In genomic region chr17:25608137-25608785, GRCm38 (mm10) we compare ENCODE assay signal across 13 mouse cellular contexts. TPM values are rescaled to one million over a fixed set of nuclear protein-coding genes. Genes with fewer than 3 reads are reported as not detected.
DNase-seq lines count a peak whose midpoint lies in the region; ATAC-seq and TF ChIP-seq lines count a peak whose summit lies in the region.
"Had no signal": no experiment of that assay in that cellular context is flagged by ENCODE, and none has a peak within 500 bp of the region (broad histone marks: within the 10 kb centered on the region; RNA-seq: fewer than 3 reads in every experiment).

No protein-coding gene starts in this region.

- no peaks in the 10 kb centered on the region for H3K9me3 ChIP-seq in hindbrain, embryonic 12.5 days (replicated peaks)
- H3K9me3 ChIP-seq in hindbrain, embryonic 16.5 days (ENCODE audit: control insufficient read depth, low read length): no peaks in the 10 kb centered on the region
- no peaks in the 10 kb centered on the region for H3K9me3 ChIP-seq in embryonic facial prominence, embryonic 10.5 days
- H3K9me3 ChIP-seq in hindbrain, embryonic 14.5 days (ENCODE audit: control insufficient read depth, low read length): no peaks in the 10 kb centered on the region
- H3K9me3 ChIP-seq: heart, embryonic 12.5 days; limb, embryonic 13.5 days had no signal

- peaks cover 8% of the 10 kb centered on the region; the same call in 1 of the 2 replicates for H3K36me3 ChIP-seq in hindbrain, embryonic 12.5 days
- no peaks in the 10 kb centered on the region for H3K36me3 ChIP-seq in hindbrain, embryonic 16.5 days (ENCODE audit: control insufficient read depth, insufficient read depth, low read length)
- peaks cover 26% of the 10 kb centered on the region for H3K36me3 ChIP-seq in embryonic facial prominence, embryonic 10.5 days (replicated peaks)
- no peaks in the 10 kb centered on the region for H3K36me3 ChIP-seq in hindbrain, embryonic 14.5 days (replicated peaks; ENCODE audit: control insufficient read depth, insufficient read depth)
- H3K36me3 ChIP-seq in kidney, adult 2 months (ENCODE audit: control insufficient read depth, insufficient read depth, low read length): no peaks in the 10 kb centered on the region

- no peaks in the 10 kb centered on the region; the same call in 1 of the 2 replicates for H3K27me3 ChIP-seq in hindbrain, embryonic 12.5 days
- no peaks in the 10 kb centered on the region for H3K27me3 ChIP-seq in hindbrain, embryonic 16.5 days (replicated peaks; ENCODE audit: control insufficient read depth, insufficient read depth, low read length)
- no peaks in the 10 kb centered on the region; the same call in 1 of the 2 replicates for H3K27me3 ChIP-seq in embryonic facial prominence, embryonic 10.5 days (replicated peaks; ENCODE audit: low read depth, poor library complexity, severe bottlenecking)
- no peaks in the 10 kb centered on the region for H3K27me3 ChIP-seq in hindbrain, embryonic 14.5 days (ENCODE audit: control insufficient read depth, insufficient read depth, low read length)
- H3K27me3 ChIP-seq in kidney, adult 2 months (replicated peaks; ENCODE audit: control insufficient read depth, insufficient read depth, low read length): no peaks in the 10 kb centered on the region
- H3K27me3 ChIP-seq: heart, embryonic 12.5 days; limb, embryonic 13.5 days had no signal

- H3K27ac ChIP-seq in hindbrain, embryonic 12.5 days: peak overlapping the region; percentile 56; the same call in 1 of the 2 replicates
- H3K27ac ChIP-seq in hindbrain, embryonic 16.5 days (ENCODE audit: low read depth, low read length): no peak overlapping the region
- H3K27ac ChIP-seq in embryonic facial prominence, embryonic 10.5 days (replicated peaks): peak overlapping the region; percentile 66
- 0 out of 2 replicates have a peak overlapping the region, but pooled peaks have one; percentile 15 for H3K27ac ChIP-seq in hindbrain, embryonic 14.5 days
- H3K27ac ChIP-seq in kidney, adult 2 months (ENCODE audit: insufficient read depth, low read depth, low read length): no peak overlapping the region
- H3K27ac ChIP-seq: gastrocnemius, adult 2 months had no signal

- H3K4me1 ChIP-seq in hindbrain, embryonic 12.5 days: peaks cover 42% of the 10 kb centered on the region
- H3K4me1 ChIP-seq in hindbrain, embryonic 16.5 days (ENCODE audit: control insufficient read depth, insufficient read depth, low read depth, low read length): peaks cover 19% of the 10 kb centered on the region
- peaks cover 70% of the 10 kb centered on the region for H3K4me1 ChIP-seq in embryonic facial prominence, embryonic 10.5 days
- peaks cover 18% of the 10 kb centered on the region for H3K4me1 ChIP-seq in hindbrain, embryonic 14.5 days (replicated peaks; ENCODE audit: control insufficient read depth, insufficient read depth, low read length)
- no peaks in the 10 kb centered on the region for H3K4me1 ChIP-seq in kidney, adult 2 months (ENCODE audit: control insufficient read depth, insufficient read depth, low read length)

- TF ChIP-seq POLR2A in kidney, adult 2 months (IDR thresholded peaks at IDR 0.05; ENCODE audit: low read depth, low read length): no peak

- TF ChIP-seq CTCF in kidney, adult 2 months (conservative IDR thresholded peaks at IDR 0.05; ENCODE audit: insufficient read depth, insufficient read length, low read depth, low read length): no peak

- peak; percentile 14 for ATAC-seq in hindbrain, embryonic 12.5 days (ENCODE audit: low FRiP score)
- no peak for ATAC-seq in hindbrain, embryonic 16.5 days
- no peak for ATAC-seq in hindbrain, embryonic 14.5 days (ENCODE audit: low FRiP score)

- 85% methylated on average over 11 of the region's 11 CpGs for WGBS in hindbrain, embryonic 12.5 days
- 81% methylated on average over 11 of the region's 11 CpGs for WGBS in hindbrain, embryonic 16.5 days
- 86% methylated on average over 11 of the region's 11 CpGs for WGBS in embryonic facial prominence, embryonic 10.5 days
- WGBS in hindbrain, embryonic 14.5 days: 79% methylated on average over 11 of the region's 11 CpGs
- WGBS in kidney, adult 2 months: 88% methylated on average over 11 of the region's 11 CpGs

- no peak overlapping the region for H3K4me3 ChIP-seq in hindbrain, embryonic 12.5 days
- H3K4me3 ChIP-seq in hindbrain, embryonic 16.5 days (ENCODE audit: low read length): no peak overlapping the region
- H3K4me3 ChIP-seq in embryonic facial prominence, embryonic 10.5 days: no peak overlapping the region
- H3K4me3 ChIP-seq in hindbrain, embryonic 14.5 days (replicated peaks; ENCODE audit: low read length): no peak overlapping the region
- H3K4me3 ChIP-seq in kidney, adult 2 months (ENCODE audit: insufficient read depth, low read depth, low read length): no peak overlapping the region
- H3K4me3 ChIP-seq: gastrocnemius, adult 2 months; heart, embryonic 12.5 days; limb, embryonic 13.5 days had no signal

- DNase-seq in embryonic facial prominence, embryonic 10.5 days (ENCODE audit: low spot score): no peak
- no peak for DNase-seq in hindbrain, embryonic 14.5 days (ENCODE audit: low spot score)
- DNase-seq in thymus, postnatal 0 days (ENCODE audit: low spot score): peak; percentile 91
- DNase-seq in kidney, postnatal 36 days: no peak
- DNase-seq in kidney, adult 2 months: no peak
- no peak for DNase-seq in kidney, postnatal 25 days
- DNase-seq: cerebellum, adult 2 months; gastrocnemius, adult 2 months; lung, adult 18-20 months had no signal

- H3K9ac ChIP-seq in hindbrain, embryonic 12.5 days: no peak overlapping the region
- H3K9ac ChIP-seq in hindbrain, embryonic 16.5 days (ENCODE audit: low read depth, low read length): no peak overlapping the region
- no peak overlapping the region for H3K9ac ChIP-seq in hindbrain, embryonic 14.5 days
- H3K9ac ChIP-seq: heart, embryonic 12.5 days; limb, embryonic 13.5 days had no signal

- H3K4me2 ChIP-seq in hindbrain, embryonic 12.5 days (replicated peaks): no peak overlapping the region
- no peak overlapping the region for H3K4me2 ChIP-seq in hindbrain, embryonic 16.5 days (ENCODE audit: low read length)
- no peak overlapping the region for H3K4me2 ChIP-seq in hindbrain, embryonic 14.5 days (replicated peaks)
- H3K4me2 ChIP-seq: heart, embryonic 12.5 days; limb, embryonic 13.5 days had no signal

RNA-seq across cellular contexts. Expression of gene Lmf1, which starts 29.4 kb away (rescaled TPM):
- 25.7 and 26.2 TPM in 2 replicates for polyA plus RNA-seq in hindbrain, embryonic 12.5 days (2016; fragmentation: Nextera tagmentation; extraction: Ambion mirVana)
- polyA plus RNA-seq in hindbrain, embryonic 16.5 days (2015; fragmentation: Nextera tagmentation; extraction: Ambion mirVana): 27.7 and 28.2 TPM in 2 replicates
- 26.3 and 26.6 TPM in 2 replicates for polyA plus RNA-seq in embryonic facial prominence, embryonic 10.5 days (2016; fragmentation: Nextera tagmentation; extraction: Ambion mirVana)
- polyA plus RNA-seq in hindbrain, embryonic 14.5 days (2014; fragmentation: Nextera tagmentation; extraction: Ambion mirVana): 22.4 and 24.9 TPM in 2 replicates
- 15.5 and 16.1 TPM in 2 replicates for polyA plus RNA-seq in thymus, postnatal 0 days (2015; fragmentation: Nextera tagmentation; extraction: Ambion mirVana)
- 31.6 and 35.4 TPM in 2 replicates for polyA plus RNA-seq in kidney, adult 2 months (2012; rRNA removed)

RNA-seq across cellular contexts. Expression of gene Sox8, which starts 37.8 kb away (rescaled TPM):
- 11.8 and 12.7 TPM in 2 replicates for polyA plus RNA-seq in hindbrain, embryonic 12.5 days (2016; fragmentation: Nextera tagmentation; extraction: Ambion mirVana)
- 24.2 and 25.1 TPM in 2 replicates for polyA plus RNA-seq in hindbrain, embryonic 16.5 days (2015; fragmentation: Nextera tagmentation; extraction: Ambion mirVana)
- 12.5 and 13.1 TPM in 2 replicates for polyA plus RNA-seq in embryonic facial prominence, embryonic 10.5 days (2016; fragmentation: Nextera tagmentation; extraction: Ambion mirVana)
- 18.5 and 20.1 TPM in 2 replicates for polyA plus RNA-seq in hindbrain, embryonic 14.5 days (2014; fragmentation: Nextera tagmentation; extraction: Ambion mirVana)
- 0.23 and 0.26 TPM in 2 replicates for polyA plus RNA-seq in thymus, postnatal 0 days (2015; fragmentation: Nextera tagmentation; extraction: Ambion mirVana)
- polyA plus RNA-seq in kidney, adult 2 months (2012; rRNA removed): 0.70 and 0.76 TPM in 2 replicates

Comparison
In these comparisons a context has a peak if more than half of its experiments do, and no peak if none do; other contexts are left out.
1. H3K27ac ChIP-seq: peak in hindbrain, embryonic 12.5 days (single experiment), embryonic facial prominence, embryonic 10.5 days (single experiment) and hindbrain, embryonic 14.5 days (single experiment); none in hindbrain, embryonic 16.5 days (single experiment) and kidney, adult 2 months (single experiment).